Mouse (Mus musculus): ENCODE data around the gene Umod. TPM values are rescaled to one million over a fixed set of nuclear protein-coding genes. Genes with fewer than 3 reads are reported as not detected.

Umod gene
- polyA plus RNA-seq, 1 experiment from 2014 or later = not detected

DNA sequence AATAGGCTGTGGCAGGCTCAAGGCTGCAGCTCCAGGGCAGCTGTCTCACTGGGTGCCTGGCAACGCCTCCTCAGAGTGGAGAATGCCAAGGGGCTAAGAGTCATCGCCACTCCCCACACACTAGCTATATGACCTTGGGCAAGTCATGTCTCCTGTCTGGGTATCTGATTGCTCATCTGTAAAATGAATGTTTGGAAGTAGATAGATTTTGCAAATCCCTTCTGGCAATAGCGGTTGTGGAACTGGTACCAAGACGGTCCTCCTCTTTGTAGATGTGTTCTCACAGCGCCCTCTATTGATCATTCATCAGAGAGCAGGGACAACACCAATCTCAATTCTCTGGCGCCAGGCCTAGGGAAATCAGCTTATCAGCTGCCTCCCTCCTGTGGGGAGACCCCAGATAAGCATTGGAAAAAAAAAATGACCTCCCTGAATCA lies 51.9 kb downstream of the Umod start:
- Histone ChIP-seq H3K4me3 (no peak overlapping the region), H3K36me3 (no peaks in the 10 kb centered on the region), H3K27ac (no peak overlapping the region), H3K9me3 (no peaks in the 10 kb centered on the region), H3K4me1 (no peaks in the 10 kb centered on the region), H3K9ac (no peak overlapping the region), H3K4me2 (replicated peaks) (no peak overlapping the region), H3K27me3 (no peaks in the 10 kb centered on the region)
- WGBS = 16% methylated on average over 6 of the region's 6 CpGs
- ATAC-seq (ENCODE audit: insufficient number of reproducible peaks, insufficient read depth, low FRiP score, low TSS enrichment) = no peak

DNA sequence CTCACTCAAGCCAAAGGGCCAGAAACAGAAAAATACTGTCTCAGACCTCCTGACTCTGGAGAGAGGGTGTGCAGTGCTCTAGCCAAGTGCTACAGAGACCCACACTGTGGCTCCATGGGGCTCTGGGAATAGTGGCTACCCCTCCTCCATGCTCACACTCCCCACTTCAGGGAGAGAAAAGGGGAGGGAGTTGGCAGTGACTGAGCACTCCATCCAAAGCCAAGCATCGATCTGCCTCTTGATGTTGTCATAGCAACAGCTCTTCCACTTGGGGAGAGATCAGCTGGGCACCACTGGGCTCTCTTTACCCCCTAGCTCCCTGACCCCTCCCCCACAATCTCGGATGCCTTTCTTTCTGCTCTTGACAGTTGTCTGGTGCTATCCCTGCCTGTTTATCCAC lies 58.4 kb downstream of the Umod start:
- WGBS = 11% methylated on average over 2 of the region's 2 CpGs
- no peak overlapping the region for H3K9ac ChIP-seq
- no peak overlapping the region for H3K27ac ChIP-seq
- no peak overlapping the region for H3K4me2 ChIP-seq (replicated peaks)
- H3K36me3 ChIP-seq = no peaks in the 10 kb centered on the region
- no peak for ATAC-seq (ENCODE audit: insufficient number of reproducible peaks, insufficient read depth, low FRiP score, low TSS enrichment)
- no peaks in the 10 kb centered on the region for H3K4me1 ChIP-seq
- no peaks in the 10 kb centered on the region for H3K27me3 ChIP-seq
- H3K4me3 ChIP-seq = no peak overlapping the region
- no peaks in the 10 kb centered on the region for H3K9me3 ChIP-seq

DNA sequence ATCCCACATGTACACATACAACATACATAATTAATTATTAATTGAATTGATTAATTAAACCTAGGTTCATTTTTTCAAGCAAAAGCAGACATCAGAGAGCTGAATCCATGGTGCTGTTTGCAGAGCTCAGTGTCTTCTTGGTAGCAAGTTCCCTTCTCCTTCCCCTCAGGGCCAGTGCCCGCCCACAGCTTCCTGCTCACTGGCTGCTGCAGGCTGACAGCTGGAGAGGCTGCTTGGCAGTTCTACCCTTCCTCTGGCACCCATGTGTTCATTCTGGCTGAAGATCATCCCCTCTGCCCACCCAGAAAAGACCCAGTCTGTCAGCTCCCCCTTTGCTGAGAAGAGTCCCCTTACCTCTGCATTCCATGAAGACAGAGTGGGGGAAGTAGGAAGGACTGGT lies 60.6 kb downstream of the Umod start:
- Histone ChIP-seq H3K4me3 (no peak overlapping the region), H3K36me3 (no peaks in the 10 kb centered on the region), H3K9ac (no peak overlapping the region), H3K4me2 (replicated peaks) (no peak overlapping the region), H3K27me3 (no peaks in the 10 kb centered on the region), H3K27ac (no peak overlapping the region), H3K4me1 (no peaks in the 10 kb centered on the region), H3K9me3 (no peaks in the 10 kb centered on the region)
- ATAC-seq (ENCODE audit: insufficient number of reproducible peaks, insufficient read depth, low FRiP score, low TSS enrichment) = no peak
- 76% methylated on average over 1 of the region's 1 CpGs for WGBS

Other genes starting within 250 kb of the Umod start
- not detected in 2 replicates for gene Gp2, start 20.0 kb downstream of the Umod start, polyA plus RNA-seq (2016; fragmentation: Nextera tagmentation; extraction: Ambion mirVana)
- gene Acsm5, start 40.2 kb upstream of the Umod start, polyA plus RNA-seq (2016; fragmentation: Nextera tagmentation; extraction: Ambion mirVana) = not detected in 2 replicates
- gene Pdilt, start 44.2 kb upstream of the Umod start, polyA plus RNA-seq (2016; fragmentation: Nextera tagmentation; extraction: Ambion mirVana) = not detected in 2 replicates
- not detected in 2 replicates for gene Acsm2, start 75.1 kb upstream of the Umod start, polyA plus RNA-seq (2016; fragmentation: Nextera tagmentation; extraction: Ambion mirVana)
- not detected in 2 replicates for gene Acsm1, start 127.7 kb upstream of the Umod start, polyA plus RNA-seq (2016; fragmentation: Nextera tagmentation; extraction: Ambion mirVana)
- gene Acsm4, start 210.7 kb upstream of the Umod start, polyA plus RNA-seq (2016; fragmentation: Nextera tagmentation; extraction: Ambion mirVana) = 3.9 and 5.3 TPM in 2 replicates
- gene Thumpd1, start 241.5 kb upstream of the Umod start, polyA plus RNA-seq (2016; fragmentation: Nextera tagmentation; extraction: Ambion mirVana) = 87.5 and 93.7 TPM in 2 replicates

Data from embryonic facial prominence, embryonic 12.5 days (tissue).